Mouse (Mus musculus) testis, adult 2 months (tissue): ENCODE data around the gene Dnajc7.

Source experiments
- CTCF ChIP-seq: fragments of 200-500 bp; IDR thresholded peaks from 2 replicates; pipeline ENCODE4 v1.5.1; 2012; ENCODE audit warnings: low read depth, mild to moderate bottlenecking, inconsistent platforms, low read length, moderate library complexity; ENCODE audit not compliant: control insufficient read depth, insufficient read depth, insufficient replicate concordance
- POLR2A ChIP-seq: fragments of 200-500 bp; IDR thresholded peaks from 2 replicates; pipeline ENCODE4 v1.6.1; 2012; ENCODE audit warnings: low read depth, mild to moderate bottlenecking, inconsistent platforms, low read length, moderate library complexity; ENCODE audit not compliant: control insufficient read depth

GRCm38 (mm10) chr11:100618761-100619484, 1.0 kb downstream of the Dnajc7 start, which contains the start of gene Nkiras2:
- TF ChIP-seq CTCF, result 0 out of 2 replicates have a peak, but pooled peaks have one; percentile 1
- no peak for TF ChIP-seq POLR2A
